In the genomic region with DNA sequence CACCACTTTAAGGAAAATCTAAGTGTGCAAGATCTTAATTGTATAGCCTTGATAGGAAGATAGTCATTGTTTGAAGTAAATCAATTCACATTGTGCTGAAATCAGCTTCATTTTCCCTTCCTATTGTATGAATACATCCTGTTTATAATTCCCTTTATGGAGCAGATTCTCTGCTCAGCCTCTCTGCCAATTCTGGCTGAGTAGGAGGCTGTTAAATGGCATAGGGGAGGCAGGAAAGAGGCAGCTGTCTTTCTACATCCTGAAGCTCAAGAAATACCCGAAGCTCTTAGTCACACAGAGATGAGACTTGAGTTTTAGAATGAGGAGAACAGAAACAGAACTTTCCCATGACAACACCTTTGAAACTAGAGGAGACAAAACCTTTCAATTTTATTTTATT, we compare ENCODE assay signal across 17 mouse cellular contexts.
DNase-seq lines count a peak whose midpoint lies in the region; ATAC-seq and TF ChIP-seq lines count a peak whose summit lies in the region.
"Had no signal": no experiment of that assay in that cellular context is flagged by ENCODE, and none has a peak within 500 bp of the region (broad histone marks: within the 10 kb centered on the region; RNA-seq: fewer than 3 reads in every experiment).

No protein-coding gene starts in this region.

- H3K4me3 ChIP-seq in lung, postnatal 0 days (ENCODE audit: low read depth, low read length), result no peak overlapping the region
- no peak overlapping the region for H3K4me3 ChIP-seq in heart, embryonic 10.5 days
- H3K4me3 ChIP-seq: embryonic facial prominence, embryonic 13.5 days; hindbrain, embryonic 10.5 days; liver, embryonic 15.5 days; midbrain, embryonic 13.5 days; neural tube, embryonic 13.5 days had no signal

- WGBS in lung, postnatal 0 days, result 31% methylated on average over 1 of the region's 1 CpGs
- 56% methylated on average over 1 of the region's 1 CpGs for WGBS in heart, embryonic 10.5 days

- no peak for DNase-seq in frontal cortex, postnatal 25 days (ENCODE audit: low spot score in 2 of 2)
- peak; percentile 25 for DNase-seq in lung, postnatal 0 days (ENCODE audit: low spot score)
- no peak for DNase-seq in lung, postnatal 25 days (ENCODE audit: low spot score)
- peak; percentile 83 for DNase-seq in brain, adult 2 months (ENCODE audit: low read depth, low spot score)
- peak; percentile 71 for DNase-seq in layer of hippocampus, adult 9-11 months
- DNase-seq in heart, embryonic 10.5 days (ENCODE audit: low spot score), result no peak
- DNase-seq: adrenal gland, adult 8-10 months; gastrocnemius, postnatal 36 days; kidney, adult 11 months; kidney, postnatal 10 days had no signal

- H3K9me3 ChIP-seq in lung, postnatal 0 days (ENCODE audit: low read length), result no peaks in the 10 kb centered on the region
- no peaks in the 10 kb centered on the region for H3K9me3 ChIP-seq in heart, embryonic 10.5 days
- H3K9me3 ChIP-seq: embryonic facial prominence, embryonic 13.5 days; hindbrain, embryonic 10.5 days; liver, embryonic 15.5 days; midbrain, embryonic 13.5 days; neural tube, embryonic 13.5 days had no signal

- TF ChIP-seq CTCF in lung, postnatal 0 days (IDR thresholded peaks at IDR 0.05), result no peak

- H3K9ac ChIP-seq in lung, postnatal 0 days (replicated peaks; ENCODE audit: low read depth), result no peak overlapping the region
- H3K9ac ChIP-seq: embryonic facial prominence, embryonic 13.5 days; liver, embryonic 15.5 days; midbrain, embryonic 13.5 days; neural tube, embryonic 13.5 days had no signal

- ATAC-seq in frontal cortex, adult (ENCODE audit: low TSS enrichment), result peak; percentile 97
- no peak; the same call in 1 of the 2 replicates for ATAC-seq in lung, postnatal 0 days
- ATAC-seq: hindbrain, postnatal 0 days; midbrain, embryonic 13.5 days had no signal

- H3K27me3 ChIP-seq in lung, postnatal 0 days (replicated peaks; ENCODE audit: insufficient read depth, low read length), result no peaks in the 10 kb centered on the region
- H3K27me3 ChIP-seq in heart, embryonic 10.5 days (ENCODE audit: insufficient read depth, poor library complexity, severe bottlenecking), result no peaks in the 10 kb centered on the region
- H3K27me3 ChIP-seq: embryonic facial prominence, embryonic 13.5 days; liver, embryonic 15.5 days; midbrain, embryonic 13.5 days; neural tube, embryonic 13.5 days had no signal

- no peak overlapping the region for H3K27ac ChIP-seq in lung, postnatal 0 days (ENCODE audit: low read length)
- H3K27ac ChIP-seq in heart, embryonic 10.5 days, result no peak overlapping the region
- H3K27ac ChIP-seq: embryonic facial prominence, embryonic 13.5 days; hindbrain, embryonic 10.5 days; hindbrain, postnatal 0 days; liver, embryonic 15.5 days; midbrain, embryonic 13.5 days; neural tube, embryonic 13.5 days had no signal

- H3K36me3 ChIP-seq in lung, postnatal 0 days (ENCODE audit: insufficient read depth, low read length), result no peaks in the 10 kb centered on the region
- no peaks in the 10 kb centered on the region for H3K36me3 ChIP-seq in heart, embryonic 10.5 days
- H3K36me3 ChIP-seq: embryonic facial prominence, embryonic 13.5 days; hindbrain, embryonic 10.5 days; liver, embryonic 15.5 days; midbrain, embryonic 13.5 days; neural tube, embryonic 13.5 days had no signal

- H3K4me2 ChIP-seq in lung, postnatal 0 days (replicated peaks; ENCODE audit: low read depth, low read length), result no peak overlapping the region
- H3K4me2 ChIP-seq: embryonic facial prominence, embryonic 13.5 days; liver, embryonic 15.5 days; midbrain, embryonic 13.5 days; neural tube, embryonic 13.5 days had no signal

- H3K4me1 ChIP-seq in lung, postnatal 0 days (ENCODE audit: insufficient read depth, low read depth, low read length), result no peaks in the 10 kb centered on the region
- no peaks in the 10 kb centered on the region for H3K4me1 ChIP-seq in heart, embryonic 10.5 days
- H3K4me1 ChIP-seq: embryonic facial prominence, embryonic 13.5 days; hindbrain, embryonic 10.5 days; liver, embryonic 15.5 days; midbrain, embryonic 13.5 days; neural tube, embryonic 13.5 days had no signal

- TF ChIP-seq EP300 in lung, postnatal 0 days (IDR thresholded peaks at IDR 0.05), result peak; percentile 74

Comparison
In these comparisons a context has a peak if more than half of its experiments do, and no peak if none do; other contexts are left out.
1. DNase-seq: peak in lung, postnatal 0 days (single experiment), brain, adult 2 months (single experiment) and layer of hippocampus, adult 9-11 months (single experiment); none in frontal cortex, postnatal 25 days (0 of 2), lung, postnatal 25 days (single experiment) and heart, embryonic 10.5 days (single experiment).